Mouse (Mus musculus): Measurements from ENCODE around the gene Nf1.

DNA sequence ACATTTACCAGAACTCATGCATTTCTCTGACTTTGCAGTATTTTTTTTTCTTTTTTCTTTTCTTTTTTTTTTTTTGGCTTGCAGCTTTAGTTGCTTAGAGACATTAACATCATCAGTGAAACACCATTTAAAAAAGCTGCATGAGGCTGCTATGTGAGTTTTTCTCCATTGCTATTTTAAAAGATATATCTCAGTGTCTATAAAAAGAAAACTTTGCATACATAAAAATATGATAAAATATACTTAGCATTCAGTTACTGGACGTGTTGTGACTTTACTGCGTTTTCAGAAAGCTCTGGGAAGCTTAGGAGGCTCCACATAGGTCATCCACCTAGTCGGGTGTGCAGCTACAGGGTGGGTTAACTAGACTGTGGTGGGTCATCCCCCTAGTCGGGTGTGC lies 120.4 kb downstream of the Nf1 start:
- no peak for TF ChIP-seq CTCF (IDR thresholded peaks at IDR 0.05)
- TF ChIP-seq POLR2A (IDR thresholded peaks at IDR 0.05; ENCODE audit: insufficient read depth, low read depth, low read length), result no peak

Data from heart, adult 2 months (tissue).